Mouse (Mus musculus) spleen, adult 18-20 months (tissue): ENCODE results near the gene Tmem11.
"Not testable (repeated sequence)": the region's sequence is repeated elsewhere in the genome, so short reads cannot be mapped to it uniquely, and the experiment has no call there.

Source experiments
- DNase-seq, 2 experiments: peaks; one replicate each; pipeline ENCODE4 v3.0.0; 2022; ENCODE audit warnings: mixed read lengths in 2 of 2

The Tmem11 gene

GRCm38 (mm10) chr11:60878675-60879294 lies at the start of gene Tmem11:
TSS of gene Tmem11 (minus strand) at chr11:60879272.
- peak; percentile 89 to 90 for DNase-seq

GRCm38 (mm10) chr11:60927264-60927663 lies 48.2 kb upstream of the Tmem11 start:
- DNase-seq, result peak; percentile 68 to 82

- no peak for DNase-seq
Observed at GRCm38 (mm10) chr11:60924981-60925380, 45.9 kb upstream of the Tmem11 start.

- no peak for DNase-seq
Observed at GRCm38 (mm10) chr11:60924498-60924897, 45.4 kb upstream of the Tmem11 start.

- DNase-seq, result no peak
Observed at GRCm38 (mm10) chr11:60922964-60923363, 43.9 kb upstream of the Tmem11 start.

- DNase-seq, result no peak
Observed at GRCm38 (mm10) chr11:60922195-60922594, 43.1 kb upstream of the Tmem11 start.

GRCm38 (mm10) chr11:60920021-60920420 lies 40.9 kb upstream of the Tmem11 start:
- DNase-seq, result no peak

- DNase-seq, result no peak
Observed at GRCm38 (mm10) chr11:60915201-60915600, 36.1 kb upstream of the Tmem11 start.

- DNase-seq, result no peak
Observed at GRCm38 (mm10) chr11:60914491-60914890, 35.4 kb upstream of the Tmem11 start, which contains the start of gene Natd1. TSS of gene Natd1 (minus strand) at chr11:60914750.

GRCm38 (mm10) chr11:60913301-60914196 lies 34.5 kb upstream of the Tmem11 start:
- DNase-seq, result peak; percentile 83 to 93

- no peak for DNase-seq
Observed at GRCm38 (mm10) chr11:60912525-60912973, 33.5 kb upstream of the Tmem11 start.

- no peak for DNase-seq
Observed at GRCm38 (mm10) chr11:60909626-60910025, 30.6 kb upstream of the Tmem11 start.

- DNase-seq, result no peak
Observed at GRCm38 (mm10) chr11:60908073-60908472, 29.0 kb upstream of the Tmem11 start.

GRCm38 (mm10) chr11:60906449-60906848 lies 27.4 kb upstream of the Tmem11 start:
- DNase-seq, result no peak

- no peak for DNase-seq
Observed at GRCm38 (mm10) chr11:60905407-60906120, 26.5 kb upstream of the Tmem11 start.

GRCm38 (mm10) chr11:60903661-60904061 lies 24.6 kb upstream of the Tmem11 start:
- no peak for DNase-seq

- DNase-seq, result no peak
Observed at GRCm38 (mm10) chr11:60902486-60902885, 23.4 kb upstream of the Tmem11 start.

GRCm38 (mm10) chr11:60902001-60902400 lies 22.9 kb upstream of the Tmem11 start:
- DNase-seq, result no peak

- no peak for DNase-seq
Observed at GRCm38 (mm10) chr11:60895915-60896314, 16.8 kb upstream of the Tmem11 start.

GRCm38 (mm10) chr11:60890744-60891143 lies 11.7 kb upstream of the Tmem11 start:
- DNase-seq, result no peak

- no peak for DNase-seq
Observed at GRCm38 (mm10) chr11:60890286-60890685, 11.2 kb upstream of the Tmem11 start.

- DNase-seq, result no peak
Observed at GRCm38 (mm10) chr11:60889861-60890260, 10.8 kb upstream of the Tmem11 start.

GRCm38 (mm10) chr11:60886986-60887385 lies 7.9 kb upstream of the Tmem11 start:
- DNase-seq, result not testable (repeated sequence)
